Mouse (Mus musculus) stomach, postnatal 0 days (tissue): ENCODE results near the gene Cfap77.

Experiments used
- CTCF ChIP-seq: IDR thresholded peaks from 2 replicates; pipeline ENCODE4 v1.5.1; 2016; ENCODE audit warnings: antibody characterized with exemption, low read depth, mild to moderate bottlenecking, moderate library complexity
- EP300 ChIP-seq: optimal IDR thresholded peaks from 2 replicates; pipeline ENCODE3; 2016; ENCODE audit warnings: antibody characterized with exemption

GRCm38 (mm10) chr2:28912039-28912700, 142.7 kb downstream of the Cfap77 start:
- TF ChIP-seq EP300 (no peak), CTCF (no peak)
